Mouse (Mus musculus): ENCODE data around the gene 2410004B18Rik. TPM values are rescaled to one million over a fixed set of nuclear protein-coding genes. Genes with fewer than 3 reads are reported as not detected.

Gene 2410004B18Rik
- polyA plus RNA-seq, 1 experiment from 2014 or later: 55.2 TPM

DNA sequence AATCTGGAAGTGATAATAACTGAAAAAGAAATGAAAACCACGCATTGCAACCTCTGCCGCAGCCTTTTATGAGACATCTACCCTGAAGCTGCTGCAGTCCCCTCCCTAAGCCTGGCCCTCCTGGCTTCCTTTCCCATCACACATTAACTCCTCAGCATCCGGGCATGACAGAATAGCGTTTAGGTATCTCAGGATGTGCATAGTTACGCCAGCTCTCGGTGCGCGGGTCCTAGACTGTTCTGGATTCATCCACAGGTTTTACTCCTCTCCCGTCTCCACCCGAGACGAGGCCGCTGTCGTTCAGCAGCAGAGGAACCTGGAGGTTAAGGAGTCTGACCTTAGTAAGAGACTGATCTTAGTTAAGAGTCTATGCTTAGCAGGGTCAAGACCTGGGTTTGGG, 53.3 kb downstream of the 2410004B18Rik start:
- no peak for ATAC-seq (ENCODE audit: insufficient number of reproducible peaks, insufficient read depth, low FRiP score, low TSS enrichment, low read depth)
- 80% methylated on average over 13 of the region's 13 CpGs for WGBS
- no peaks in the 10 kb centered on the region for H3K9me3 ChIP-seq
- no peaks in the 10 kb centered on the region for H3K36me3 ChIP-seq
- H3K27me3 ChIP-seq: peaks cover 21% of the 10 kb centered on the region
- H3K27ac ChIP-seq: no peak overlapping the region
- H3K4me3 ChIP-seq (replicated peaks): no peak overlapping the region
- H3K4me2 ChIP-seq: no peak overlapping the region
- H3K4me1 ChIP-seq (replicated peaks): peaks cover 25% of the 10 kb centered on the region
- H3K9ac ChIP-seq (replicated peaks): no peak overlapping the region

DNA sequence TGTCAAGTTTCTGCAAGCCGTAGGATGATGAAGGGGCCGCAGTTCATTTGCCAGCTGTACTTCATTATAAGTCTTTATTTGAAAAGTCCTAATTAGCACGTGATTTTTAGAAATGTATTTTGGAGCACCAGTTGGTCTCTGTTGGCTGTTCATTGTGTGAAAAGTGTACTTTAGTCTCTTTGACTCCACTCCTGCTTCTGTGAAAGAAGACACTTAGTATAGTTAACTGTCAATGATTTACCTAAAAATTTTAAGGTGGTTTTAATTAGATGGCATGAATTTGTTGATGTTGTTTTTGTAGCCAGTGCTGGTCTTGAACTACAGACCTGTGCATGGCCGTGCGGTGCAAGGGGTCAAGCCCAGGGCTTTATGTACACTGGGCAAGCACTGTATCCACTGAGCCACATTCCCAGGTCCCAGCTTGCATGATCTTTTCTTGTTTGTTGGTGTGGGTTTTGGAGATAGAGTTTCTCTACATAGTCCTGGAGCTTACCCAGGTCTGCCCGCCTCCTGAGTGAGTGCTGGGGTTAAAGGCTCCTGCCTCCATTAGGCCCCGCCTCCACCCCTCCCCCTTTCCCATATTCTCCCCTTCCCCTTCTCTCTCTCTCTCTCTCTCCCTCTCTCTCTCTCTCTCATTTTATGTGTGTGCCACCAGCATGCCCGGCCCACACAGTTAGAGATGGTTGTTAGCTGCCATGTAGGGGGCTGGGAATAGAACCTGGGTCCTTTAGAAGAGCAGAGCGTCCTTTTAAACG, 54.3 kb downstream of the 2410004B18Rik start:
- no peaks in the 10 kb centered on the region for H3K9me3 ChIP-seq
- no peak overlapping the region for H3K4me3 ChIP-seq (replicated peaks)
- peaks cover 14% of the 10 kb centered on the region for H3K27me3 ChIP-seq
- H3K4me1 ChIP-seq (replicated peaks): peaks cover 23% of the 10 kb centered on the region
- no peak for ATAC-seq (ENCODE audit: insufficient number of reproducible peaks, insufficient read depth, low FRiP score, low TSS enrichment, low read depth)
- H3K27ac ChIP-seq: no peak overlapping the region
- no peak overlapping the region for H3K4me2 ChIP-seq
- no peak overlapping the region for H3K9ac ChIP-seq (replicated peaks)
- no peaks in the 10 kb centered on the region for H3K36me3 ChIP-seq
- 80% methylated on average over 10 of the region's 10 CpGs for WGBS

DNA sequence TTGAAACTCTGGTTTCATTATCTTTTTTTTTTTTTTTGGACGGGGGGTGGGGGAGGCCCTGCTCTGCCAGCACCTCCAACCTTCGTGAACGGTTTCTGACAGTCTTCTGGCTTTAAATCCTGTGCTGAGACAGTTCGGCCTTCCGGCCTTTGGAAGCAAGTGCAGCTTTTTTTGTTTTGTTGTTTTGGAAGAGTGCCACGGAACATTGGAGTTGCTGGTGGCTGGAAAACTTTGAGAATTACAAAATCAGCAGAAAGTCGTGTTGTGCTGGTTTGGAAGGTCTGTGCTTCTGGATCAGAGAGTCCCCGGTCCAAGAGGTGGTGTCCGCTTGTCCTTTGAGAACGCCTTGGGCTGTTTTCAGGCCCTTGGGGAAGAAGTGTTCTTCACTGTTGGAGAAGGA, 55.0 kb downstream of the 2410004B18Rik start:
- Histone ChIP-seq H3K4me3 (replicated peaks) (no peak overlapping the region), H3K27me3 (peaks cover 14% of the 10 kb centered on the region), H3K4me2 (no peak overlapping the region), H3K9ac (replicated peaks) (no peak overlapping the region), H3K36me3 (no peaks in the 10 kb centered on the region), H3K27ac (no peak overlapping the region), H3K4me1 (replicated peaks) (peaks cover 23% of the 10 kb centered on the region), H3K9me3 (no peaks in the 10 kb centered on the region)
- WGBS: 85% methylated on average over 10 of the region's 10 CpGs
- no peak for ATAC-seq (ENCODE audit: insufficient number of reproducible peaks, insufficient read depth, low FRiP score, low TSS enrichment, low read depth)

GRCm38 (mm10) chr3:145993481-145994201, 55.8 kb downstream of the 2410004B18Rik start:
- H3K9me3 ChIP-seq: no peaks in the 10 kb centered on the region
- WGBS: 77% methylated on average over 14 of the region's 14 CpGs

More at GRCm38 (mm10) chr3:145993481-145994201, 55.8 kb downstream of the 2410004B18Rik start:
- peaks cover 7% of the 10 kb centered on the region for H3K27me3 ChIP-seq
- no peak overlapping the region for H3K4me2 ChIP-seq
- H3K27ac ChIP-seq: no peak overlapping the region
- H3K36me3 ChIP-seq: peaks cover 5% of the 10 kb centered on the region
- no peak overlapping the region for H3K9ac ChIP-seq (replicated peaks)
- no peak for ATAC-seq (ENCODE audit: insufficient number of reproducible peaks, insufficient read depth, low FRiP score, low TSS enrichment, low read depth)
- no peak overlapping the region for H3K4me3 ChIP-seq (replicated peaks)
- H3K4me1 ChIP-seq (replicated peaks): peaks cover 19% of the 10 kb centered on the region

Other genes with a start within 250 kb of the 2410004B18Rik start
- 21.7 and 25.4 TPM in 2 replicates for gene Ddah1, start 179.3 kb upstream of the 2410004B18Rik start, polyA plus RNA-seq (2016; fragmentation: Nextera tagmentation; extraction: Ambion mirVana)
- 50.8 and 54.6 TPM in 2 replicates for gene Bcl10, start 15.2 kb upstream of the 2410004B18Rik start, polyA plus RNA-seq (2016; fragmentation: Nextera tagmentation; extraction: Ambion mirVana)
- 2.5 and 3.3 TPM in 2 replicates for gene Syde2, start 49.9 kb downstream of the 2410004B18Rik start, polyA plus RNA-seq (2016; fragmentation: Nextera tagmentation; extraction: Ambion mirVana)
- gene Wdr63, start 170.1 kb downstream of the 2410004B18Rik start, polyA plus RNA-seq (2016; fragmentation: Nextera tagmentation; extraction: Ambion mirVana): not detected in 2 replicates
- gene Mcoln3, start 179.4 kb downstream of the 2410004B18Rik start, polyA plus RNA-seq (2016; fragmentation: Nextera tagmentation; extraction: Ambion mirVana): 3.2 and 4.1 TPM in 2 replicates
- 0.60 and 0.70 TPM in 2 replicates for gene Mcoln2, start 211.8 kb downstream of the 2410004B18Rik start, polyA plus RNA-seq (2016; fragmentation: Nextera tagmentation; extraction: Ambion mirVana)